Mouse (Mus musculus) olfactory bulb, adult 2 months (tissue): ENCODE measurements around the gene Ttc32.

Experiments
- CTCF ChIP-seq: fragments of 200-500 bp; IDR thresholded peaks from 2 replicates; pipeline ENCODE4 v1.5.1; 2012; ENCODE audit warnings: low read depth, mild to moderate bottlenecking, low read length, moderate library complexity; ENCODE audit not compliant: insufficient read depth
- POLR2A ChIP-seq: fragments of 200-500 bp; IDR thresholded peaks from 2 replicates; pipeline ENCODE4 v1.6.1; 2012; ENCODE audit warnings: mild to moderate bottlenecking, low read depth, low read length, moderate library complexity; ENCODE audit not compliant: insufficient read depth

- no peak for TF ChIP-seq CTCF
- TF ChIP-seq POLR2A: no peak
Observed at GRCm38 (mm10) chr12:9040686-9041085, 10.9 kb downstream of the Ttc32 start.
